Mouse (Mus musculus): ENCODE measurements around the gene Fam234a.

DNA sequence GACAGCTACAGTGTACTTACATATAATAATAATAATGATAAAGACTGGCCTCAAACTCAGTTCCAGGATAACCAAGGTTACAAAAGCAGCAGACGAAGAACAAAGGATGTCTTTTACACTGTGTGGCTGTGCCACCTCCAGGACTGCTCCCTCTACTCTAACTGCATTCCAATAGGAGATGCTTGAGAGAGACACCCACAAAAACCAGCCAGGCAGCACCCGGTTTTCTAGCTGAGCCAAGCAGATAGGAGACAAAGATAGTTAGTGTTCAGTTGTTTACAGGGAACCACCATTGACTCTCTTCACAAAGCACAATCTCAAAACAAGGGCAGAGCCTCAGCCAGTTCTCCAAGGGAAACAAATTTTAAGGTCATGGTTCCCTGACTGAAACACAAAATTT is 4.5 kb downstream of the Fam234a start:
- TF ChIP-seq POLR2A (IDR thresholded peaks at IDR 0.05; ENCODE audit: low read depth, low read length) (no peak), CTCF (IDR thresholded peaks at IDR 0.05; ENCODE audit: extremely low read depth, insufficient read depth, insufficient read length, insufficient replicate concordance) (no peak)
